Mouse (Mus musculus): ENCODE measurements at regions not wholly inside any gene's neighbourhood (a gene's known extent, or its start where the extent isn't known, plus 50 kb on each side); places are given as distances from the start of the nearest gene placed in this dataset.

DNA sequence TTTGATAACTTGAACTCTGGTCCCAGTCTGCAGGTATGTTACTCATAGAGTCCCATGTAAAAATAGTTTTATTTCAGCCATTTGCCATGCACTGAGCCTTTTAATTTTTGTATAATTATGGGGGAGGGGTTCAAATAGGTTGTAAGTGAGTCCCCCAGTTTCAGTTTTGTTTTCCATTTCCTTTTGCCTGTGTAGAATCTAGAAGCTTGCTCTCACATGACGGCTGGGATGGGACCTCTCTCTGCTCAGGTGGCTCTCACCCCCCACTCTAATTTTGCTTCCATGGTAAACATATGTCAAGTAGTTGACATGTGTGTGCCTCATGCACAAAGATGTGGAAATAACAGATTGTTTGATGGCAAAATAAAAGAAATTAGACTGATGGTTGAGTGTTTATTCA, 73.8 kb upstream of the Runx1 start:
- TF ChIP-seq CTCF (IDR thresholded peaks at IDR 0.05; ENCODE audit: borderline replicate concordance, control insufficient read depth, extremely low read depth, insufficient read depth, low read length, poor library complexity) (no peak), POLR2A (IDR thresholded peaks at IDR 0.05; ENCODE audit: control insufficient read depth, extremely low read depth, insufficient read depth, low read length, poor library complexity) (no peak)
